ENCODE assay signal across 15 mouse cellular contexts in genomic region chr1:189052189-189052588, GRCm38 (mm10).
"Had no signal": no experiment of that assay in that cellular context is flagged by ENCODE, and none has a peak within 500 bp of the region (broad histone marks: within the 10 kb centered on the region; RNA-seq: fewer than 3 reads in every experiment).

No protein-coding gene starts in this region.

- H3K4me2 ChIP-seq: liver, embryonic 13.5 days; midbrain, embryonic 11.5 days had no signal

- H3K4me1 ChIP-seq: liver, embryonic 13.5 days had no signal

- H3K27me3 ChIP-seq: liver, embryonic 13.5 days had no signal

- H3K36me3 ChIP-seq: liver, embryonic 13.5 days had no signal

- H3K4me3 ChIP-seq: liver, embryonic 13.5 days had no signal

- H3K9me3 ChIP-seq: liver, embryonic 13.5 days had no signal

- H3K27ac ChIP-seq: kidney, postnatal 0 days; liver, embryonic 13.5 days; stomach, postnatal 0 days had no signal

- DNase-seq: kidney, postnatal 25 days; liver, embryonic 13.5 days; lung, adult 2 months; lung, postnatal 14 days; lung, postnatal 4 days; midbrain, embryonic 14.5 days; right cerebral cortex, adult 18-20 months; right cerebral cortex, postnatal 14 days; right cerebral cortex, postnatal 4 days; thymus, adult 2 months; thymus, postnatal 14 days; thymus, postnatal 4 days had no signal

- H3K9ac ChIP-seq: liver, embryonic 13.5 days had no signal
